7 mouse cellular contexts compared by ENCODE assay signal in the genomic region with DNA sequence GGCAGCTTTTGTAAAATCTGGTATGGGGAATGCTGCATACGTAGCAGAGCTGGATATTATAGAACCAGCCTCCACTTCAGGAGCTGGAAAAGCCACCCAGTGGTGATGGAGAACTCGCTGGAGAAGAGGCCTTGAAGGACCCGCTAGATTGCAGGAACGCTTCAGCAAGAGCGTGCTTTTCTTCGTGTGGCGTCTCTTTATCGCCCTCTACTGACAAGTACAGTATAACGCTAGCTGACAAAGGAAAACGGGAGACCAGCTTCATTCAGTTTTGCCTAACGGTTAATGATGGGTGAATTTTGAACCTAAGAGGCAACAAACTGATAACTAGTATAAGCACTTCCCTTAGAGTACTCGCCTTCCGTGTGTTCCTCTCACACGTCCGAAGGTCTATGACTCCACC. TPM values are rescaled to one million over a fixed set of nuclear protein-coding genes. Genes with fewer than 3 reads are reported as not detected.
DNase-seq lines count a peak whose midpoint lies in the region; ATAC-seq and TF ChIP-seq lines count a peak whose summit lies in the region.

No protein-coding gene starts in this region.

- no peak overlapping the region for H3K27ac ChIP-seq in heart, postnatal 0 days (ENCODE audit: low read depth)

- TF ChIP-seq CTCF in heart, postnatal 0 days (IDR thresholded peaks at IDR 0.05; ENCODE audit: low read depth): peak; percentile 84

- no peak for TF ChIP-seq EP300 in heart, postnatal 0 days (IDR thresholded peaks at IDR 0.05; ENCODE audit: low read depth)

- no peak overlapping the region for H3K4me3 ChIP-seq in heart, postnatal 0 days (ENCODE audit: low read depth, low read length)

- H3K9me3 ChIP-seq in heart, postnatal 0 days (replicated peaks; ENCODE audit: control insufficient read depth, low read length): no peaks in the 10 kb centered on the region

- H3K36me3 ChIP-seq in heart, postnatal 0 days (replicated peaks; ENCODE audit: control insufficient read depth, insufficient read depth, low read length): no peaks in the 10 kb centered on the region

- DNase-seq in ES-CJ7 (ENCODE audit: low read depth, low spot score): peak; percentile 93
- peak; percentile 45 for DNase-seq in adrenal gland, postnatal 10 days
- DNase-seq in embryo, embryonic 9.5 days (ENCODE audit: extremely low spot score): peak; percentile 70
- peak; percentile 90 for DNase-seq in heart, postnatal 0 days (ENCODE audit: low spot score)
- DNase-seq in kidney, postnatal 4 days: peak; percentile 45 to 69
- DNase-seq in lung, postnatal 14 days: peak; percentile 46
- peak; percentile 55 to 60 for DNase-seq in right cerebral cortex, adult 2 months (ENCODE audit: low spot score in 2 of 2)

- no peaks in the 10 kb centered on the region for H3K27me3 ChIP-seq in heart, postnatal 0 days (ENCODE audit: control insufficient read depth, insufficient read depth, low read length)

- 0 out of 2 replicates have a peak, but pooled peaks cover 5% of the 10 kb centered on the region for H3K4me1 ChIP-seq in heart, postnatal 0 days (ENCODE audit: control insufficient read depth, insufficient read depth)

- ATAC-seq in heart, postnatal 0 days (ENCODE audit: insufficient read depth, low read depth): peak; percentile 73

- no peak overlapping the region for H3K9ac ChIP-seq in heart, postnatal 0 days (replicated peaks; ENCODE audit: low read depth, low read length)

- 1% methylated on average over 15 of the region's 15 CpGs for WGBS in heart, postnatal 0 days

- no peak overlapping the region for H3K4me2 ChIP-seq in heart, postnatal 0 days (ENCODE audit: low read depth, low read length)

RNA-seq across cellular contexts. Expression of a gene that starts 9.0 kb away (rescaled TPM):
- total RNA-seq in adrenal gland, postnatal 10 days (2021): 1 to 10 TPM; 3.9 to 4.7 TPM
- 3.5 and 4.2 TPM in 2 replicates for total RNA-seq in heart, postnatal 0 days (2014; rRNA removed; ENCODE audit: low replicate concordance)
- polyA plus RNA-seq in heart, postnatal 0 days (2015; fragmentation: Nextera tagmentation; extraction: Ambion mirVana): 0.63 and 0.86 TPM in 2 replicates

RNA-seq across cellular contexts. Expression of a gene that starts 35.6 kb away (rescaled TPM):
- under 1 TPM in 1 of 2 experiments, not detected in 1; 0.36 TPM for total RNA-seq in adrenal gland, postnatal 10 days (2021)
- total RNA-seq in heart, postnatal 0 days (2014; rRNA removed; ENCODE audit: low replicate concordance): not detected in 2 replicates
- polyA plus RNA-seq in heart, postnatal 0 days (2015; fragmentation: Nextera tagmentation; extraction: Ambion mirVana): 0.16 TPM in 1 of 2 replicates, not detected in the other

RNA-seq across cellular contexts. Expression of a gene that starts 58.7 kb away (rescaled TPM):
- total RNA-seq in adrenal gland, postnatal 10 days (2021): 10 to 100 TPM; 25.8 to 32.7 TPM
- total RNA-seq in heart, postnatal 0 days (2014; rRNA removed; ENCODE audit: low replicate concordance): 14.9 and 21.1 TPM in 2 replicates
- polyA plus RNA-seq in heart, postnatal 0 days (2015; fragmentation: Nextera tagmentation; extraction: Ambion mirVana): 26.2 and 26.8 TPM in 2 replicates
